Mouse (Mus musculus) ES-E14 (cell line): ENCODE results near the gene Igfbp7. TPM values are rescaled to one million over a fixed set of nuclear protein-coding genes. Genes with fewer than 3 reads are reported as not detected.

ENCODE experiments used
- DNase-seq: peaks from one replicate; pipeline ENCODE4 v3.0.0-alpha.2; 2013; ENCODE audit warnings: low read depth, low spot score
- H3K27ac ChIP-seq: 2 replicates; pipeline ENCODE4 v1.5.1; 2012; ENCODE audit warnings: low read depth, mild to moderate bottlenecking, low read length, moderate library complexity, mixed read lengths; ENCODE audit not compliant: poor library complexity, insufficient read depth, severe bottlenecking
- H3K36me3 ChIP-seq: 2 replicates; pipeline ENCODE4 v1.6.1; 2012; ENCODE audit warnings: mild to moderate bottlenecking, low read length, moderate library complexity, mixed read lengths; ENCODE audit not compliant: control insufficient read depth, poor library complexity, insufficient read depth, severe bottlenecking
- H3K4me1 ChIP-seq, 2 experiments: fragments of 150-350 bp in 1 of 2; sonication (generic) in 1 of 2; 2 replicates each; pipeline ENCODE4 v1.6.1; 2012; ENCODE audit warnings: low read length in 2 of 2, mild to moderate bottlenecking in 1 of 2, mixed read lengths in 1 of 2; ENCODE audit not compliant: control insufficient read depth in 2 of 2, insufficient read depth in 2 of 2, poor library complexity in 1 of 2
- H3K4me3 ChIP-seq, 2 experiments: fragments of 150-350 bp in 1 of 2; sonication (generic) in 1 of 2; 2 replicates each; pipeline ENCODE4 v1.5.1; 2012; ENCODE audit warnings: low read length in 2 of 2, low read depth in 1 of 2, mild to moderate bottlenecking in 1 of 2, mixed read lengths in 1 of 2; ENCODE audit not compliant: insufficient read depth in 1 of 2, poor library complexity in 1 of 2, severe bottlenecking in 1 of 2
- H3K9ac ChIP-seq: 2 replicates; pipeline ENCODE4 v1.6.1; 2012; ENCODE audit warnings: low read depth, mild to moderate bottlenecking, low read length, mixed read lengths; ENCODE audit not compliant: poor library complexity, insufficient read depth, severe bottlenecking
- H3K9me3 ChIP-seq: fragments of 150-350 bp; sonication (generic); 2 replicates; pipeline ENCODE4 v1.6.1; 2012; ENCODE audit warnings: low read depth, mild to moderate bottlenecking, low read length; ENCODE audit not compliant: control insufficient read depth, insufficient read depth
- CHD2 ChIP-seq: IDR thresholded peaks from 2 replicates; pipeline ENCODE4 v1.6.1; 2014; ENCODE audit warnings: mild to moderate bottlenecking, low read depth, low read length, inconsistent platforms
- HCFC1 ChIP-seq: IDR thresholded peaks from 2 replicates; pipeline ENCODE4 v1.6.1; 2012; ENCODE audit warnings: low read length, inconsistent platforms, borderline replicate concordance; ENCODE audit not compliant: insufficient read depth
- MAFK ChIP-seq: IDR thresholded peaks from 2 replicates; pipeline ENCODE4 v1.6.1; 2014; ENCODE audit warnings: mild to moderate bottlenecking, low read depth, low read length, inconsistent platforms; ENCODE audit not compliant: insufficient read depth
- ZC3H11A ChIP-seq: IDR thresholded peaks from 2 replicates; pipeline ENCODE4 v1.6.1; 2012; ENCODE audit warnings: low read depth, mild to moderate bottlenecking, inconsistent platforms, low read length, borderline replicate concordance
- ZNF384 ChIP-seq: IDR thresholded peaks from 2 replicates; pipeline ENCODE4 v1.6.1; 2012; ENCODE audit warnings: low read depth, low read length, inconsistent platforms
- in situ Hi-C, 2 experiments: fragments of 600-800 bp; cut with MboI; formaldehyde crosslinking; loops; one replicate each; pipeline ENCODE4 v1.15.1; 2025; ENCODE audit warnings: low sequenced_read_pairs in 2 of 2, inconsistent platforms in 1 of 2; ENCODE audit not compliant: unreplicated experiment in 2 of 2
- total RNA-seq: library from RNA; depleted of rRNA; stranded (reverse); fragments of 300-350 nt; gene quantifications from 2 replicates; pipeline ENCODE4 v1.2.3, GENCODE M21; 2012; rRNA removed

Gene Igfbp7
- total RNA-seq, 1 experiment, result 65.2 TPM

- no peak overlapping the region for H3K27ac ChIP-seq
- peaks cover 0 to 5% of the 10 kb centered on the region in 2 experiments; a peak in 1 of 4 replicates for H3K4me1 ChIP-seq
- H3K36me3 ChIP-seq, result no peaks in the 10 kb centered on the region; the same call in 1 of the 2 replicates
- in situ Hi-C loops, result no loop called here
- no peak overlapping the region; a peak in 1 of 4 replicates for H3K4me3 ChIP-seq
- no peaks in the 10 kb centered on the region for H3K9me3 ChIP-seq
- no peak overlapping the region for H3K9ac ChIP-seq
- TF ChIP-seq ZC3H11A, result no peak
- no peak for DNase-seq
Observed at GRCm38 (mm10) chr5:77307821-77308553, 99.9 kb downstream of the Igfbp7 start.

DNA sequence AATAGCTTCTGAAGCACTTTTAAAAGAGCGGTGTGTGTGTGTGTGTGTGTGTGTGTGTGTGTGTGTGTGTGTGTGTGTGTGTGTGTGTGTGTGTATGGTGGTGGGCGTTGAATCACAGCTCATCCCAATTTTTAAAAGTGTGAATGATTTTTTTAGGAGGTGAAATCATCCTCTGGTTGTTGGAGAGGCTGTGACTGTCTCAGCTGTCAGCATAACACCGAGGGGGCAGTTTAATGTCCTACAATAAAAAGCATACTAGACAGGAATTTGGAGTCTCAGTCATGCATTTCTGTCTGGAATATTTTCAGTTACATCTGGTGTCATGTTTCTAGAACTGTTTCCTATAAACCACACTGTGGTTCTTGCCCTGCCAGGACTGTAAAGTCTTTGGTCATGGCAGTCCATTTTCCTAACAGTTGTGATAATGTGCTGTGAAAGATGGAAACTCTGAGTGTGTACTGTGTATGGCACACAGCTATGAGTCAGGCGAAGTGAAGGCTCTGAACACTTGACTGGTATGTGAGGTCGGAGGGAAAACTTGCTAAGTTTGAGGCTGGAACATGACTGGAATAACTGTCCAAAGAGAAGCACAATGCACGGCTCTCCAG is 106.4 kb downstream of the Igfbp7 start:
- Histone ChIP-seq H3K4me3 (no peak overlapping the region), H3K4me1 (no peaks in the 10 kb centered on the region), H3K9me3 (no peaks in the 10 kb centered on the region), H3K27ac (no peak overlapping the region), H3K9ac (no peak overlapping the region), H3K36me3 (peaks cover 13% of the 10 kb centered on the region)
- in situ Hi-C loops, result no loop called here
- no peak for DNase-seq
- TF ChIP-seq MAFK (no peak), ZNF384 (no peak), CHD2 (no peak), ZC3H11A (no peak), HCFC1 (no peak)

DNA sequence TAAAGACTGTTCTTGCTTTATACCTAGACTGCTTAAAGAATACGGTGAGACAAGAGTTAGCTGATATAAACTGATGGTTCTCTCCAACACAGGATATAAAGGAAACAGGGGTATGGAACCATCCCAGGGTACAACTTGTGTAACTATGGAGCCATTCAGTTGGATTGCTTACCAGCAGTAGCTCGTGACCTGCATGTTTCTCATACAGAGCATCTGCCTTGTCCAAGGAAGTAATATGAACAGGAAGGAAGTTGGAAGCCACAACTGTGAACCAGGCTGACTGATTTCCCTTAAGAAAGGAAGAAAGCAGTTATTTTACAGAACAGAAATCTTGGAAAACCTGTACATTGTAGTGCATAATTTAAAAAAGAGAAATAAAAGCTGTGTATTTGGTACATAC is 108.4 kb downstream of the Igfbp7 start:
- Histone ChIP-seq H3K27ac (no peak overlapping the region), H3K4me1 (no peaks in the 10 kb centered on the region), H3K9me3 (no peaks in the 10 kb centered on the region), H3K9ac (no peak overlapping the region), H3K36me3 (peaks cover 13% of the 10 kb centered on the region), H3K4me3 (no peak overlapping the region)
- no peak for TF ChIP-seq CHD2
- no peak for TF ChIP-seq MAFK
- TF ChIP-seq ZC3H11A, result no peak
- no peak for TF ChIP-seq ZNF384
- TF ChIP-seq HCFC1, result no peak
- in situ Hi-C loops, result no loop called here
- no peak for DNase-seq

Other genes starting within 250 kb of the Igfbp7 start
- 0.48 and 0.98 TPM in 2 replicates for gene Spink2, start 196.6 kb downstream of the Igfbp7 start, total RNA-seq
- 108 and 120 TPM in 2 replicates for gene Rest, start 142.6 kb downstream of the Igfbp7 start, total RNA-seq
- gene Noa1, start 98.0 kb downstream of the Igfbp7 start, total RNA-seq, result 19.6 and 30.8 TPM in 2 replicates
- 151 and 184 TPM in 2 replicates for gene Polr2b, start 97.9 kb downstream of the Igfbp7 start, total RNA-seq